Mouse (Mus musculus) limb, embryonic 11.5 days (tissue): ENCODE measurements at regions not wholly inside any gene's neighbourhood (a gene's known extent, or its start where the extent isn't known, plus 50 kb on each side); places are given as distances from the start of the nearest gene placed in this dataset.

Experiments used
- ATAC-seq: fragments of 200-750 bp; cut with Nextera tagmentation; 2 replicates; pipeline ENCODE4 v1.8.0; 2017; ENCODE audit warnings: low read depth; ENCODE audit not compliant: insufficient number of reproducible peaks, low FRiP score, low TSS enrichment
- DNase-seq: peaks from one replicate; pipeline ENCODE4 v3.0.0-alpha.2; 2015; ENCODE audit warnings: low spot score
- H3K27ac ChIP-seq: fragments of 300-500 bp; sonication (generic); replicated peaks from 2 replicates; pipeline ENCODE4 v1.5.1; 2014; ENCODE audit warnings: low read depth, mild to moderate bottlenecking, low read length
- H3K27me3 ChIP-seq: fragments of 300-500 bp; sonication (generic); 2 replicates; pipeline ENCODE4 v1.6.1; 2014; ENCODE audit warnings: mild to moderate bottlenecking, low read length, mixed read lengths; ENCODE audit not compliant: control insufficient read depth, insufficient read depth
- H3K36me3 ChIP-seq: fragments of 300-500 bp; sonication (generic); 2 replicates; pipeline ENCODE4 v1.6.1; 2014; ENCODE audit warnings: mild to moderate bottlenecking, low read length, moderate library complexity, mixed read lengths; ENCODE audit not compliant: control insufficient read depth, insufficient read depth
- H3K4me1 ChIP-seq: fragments of 300-500 bp; sonication (generic); 2 replicates; pipeline ENCODE4 v1.6.1; 2014; ENCODE audit warnings: low read length, mixed read lengths; ENCODE audit not compliant: control insufficient read depth, insufficient read depth
- H3K4me2 ChIP-seq: fragments of 300-500 bp; sonication (generic); 2 replicates; pipeline ENCODE4 v1.6.1; 2014; ENCODE audit warnings: low read depth, mild to moderate bottlenecking, moderate library complexity; ENCODE audit not compliant: severe bottlenecking
- H3K4me3 ChIP-seq: fragments of 300-500 bp; sonication (generic); 2 replicates; pipeline ENCODE4 v1.5.1; 2014; ENCODE audit warnings: low read depth, low read length
- H3K9ac ChIP-seq: fragments of 300-500 bp; sonication (generic); 2 replicates; pipeline ENCODE4 v1.6.1; 2014; ENCODE audit warnings: mild to moderate bottlenecking, low read length
- H3K9me3 ChIP-seq: fragments of 300-500 bp; sonication (generic); 2 replicates; pipeline ENCODE4 v1.6.1; 2016; ENCODE audit warnings: low read length; ENCODE audit not compliant: control insufficient read depth
- WGBS: fragments of 180-500 bp; shearing (Covaris S2); extraction: QIAGEN DNeasy Blood & Tissue Kit; methylation state at CpG from one replicate; pipeline ENCODE4 v1.1.7; 2014; 5-methylcytosine and 5-hydroxymethylcytosine counted together

DNA sequence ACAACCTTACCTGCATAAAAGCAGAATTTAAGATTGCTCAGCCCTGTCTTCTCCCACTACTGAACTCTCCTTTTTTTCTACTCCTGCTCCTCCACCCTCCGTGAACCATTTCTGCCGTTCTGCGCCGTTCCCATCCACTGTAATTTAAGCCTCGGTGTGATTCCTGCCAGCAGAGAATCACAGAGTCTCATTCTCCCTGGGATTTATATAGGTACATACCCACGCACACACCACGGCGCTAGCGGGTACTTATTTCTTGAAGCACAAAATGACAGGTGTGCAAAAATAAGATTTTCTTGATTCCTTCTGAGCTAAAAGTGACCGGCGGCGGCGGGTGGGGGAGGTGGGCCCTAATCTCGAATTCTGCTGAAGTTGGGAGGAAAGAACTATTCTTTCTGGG, 324.5 kb upstream of the Atp2b1 start:
- H3K36me3 ChIP-seq: no peaks in the 10 kb centered on the region
- no peaks in the 10 kb centered on the region for H3K27me3 ChIP-seq
- ATAC-seq (no peak), DNase-seq (no peak)
- H3K9ac ChIP-seq: no peak overlapping the region
- H3K4me3 ChIP-seq: no peak overlapping the region
- no peak overlapping the region for H3K27ac ChIP-seq
- no peak overlapping the region for H3K4me2 ChIP-seq
- WGBS: 88% methylated on average over 14 of the region's 14 CpGs
- H3K9me3 ChIP-seq: no peaks in the 10 kb centered on the region
- H3K4me1 ChIP-seq: no peaks in the 10 kb centered on the region; the same call in 1 of the 2 replicates

DNA sequence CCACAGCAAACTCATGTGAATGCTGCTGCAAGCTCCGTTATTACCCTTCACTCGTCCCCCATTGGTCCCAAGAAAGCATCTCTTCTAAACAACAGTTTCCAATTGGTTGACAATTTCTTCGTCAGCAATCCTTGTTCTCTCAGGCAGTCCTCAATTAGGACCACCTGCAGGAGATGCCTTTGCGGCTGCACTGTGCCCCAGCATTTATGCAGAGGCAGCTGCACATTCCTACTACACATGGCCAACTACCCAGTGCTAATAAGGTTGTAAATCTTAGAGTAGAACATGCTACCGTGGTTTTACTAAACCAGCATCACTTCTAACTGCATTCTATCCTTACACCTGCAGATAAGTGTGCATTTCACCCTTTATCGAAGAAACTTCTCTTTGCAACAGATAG, 322.1 kb upstream of the Atp2b1 start:
- H3K27ac ChIP-seq: no peak overlapping the region
- no peaks in the 10 kb centered on the region for H3K27me3 ChIP-seq
- ATAC-seq: peak; percentile 85
- peak; percentile 31 for DNase-seq
- H3K4me3 ChIP-seq: no peak overlapping the region
- no peaks in the 10 kb centered on the region; the same call in 1 of the 2 replicates for H3K4me1 ChIP-seq
- H3K9me3 ChIP-seq: no peaks in the 10 kb centered on the region
- no peaks in the 10 kb centered on the region for H3K36me3 ChIP-seq
- WGBS: 34% methylated on average over 6 of the region's 6 CpGs
- no peak overlapping the region for H3K9ac ChIP-seq
- H3K4me2 ChIP-seq: no peak overlapping the region

DNA sequence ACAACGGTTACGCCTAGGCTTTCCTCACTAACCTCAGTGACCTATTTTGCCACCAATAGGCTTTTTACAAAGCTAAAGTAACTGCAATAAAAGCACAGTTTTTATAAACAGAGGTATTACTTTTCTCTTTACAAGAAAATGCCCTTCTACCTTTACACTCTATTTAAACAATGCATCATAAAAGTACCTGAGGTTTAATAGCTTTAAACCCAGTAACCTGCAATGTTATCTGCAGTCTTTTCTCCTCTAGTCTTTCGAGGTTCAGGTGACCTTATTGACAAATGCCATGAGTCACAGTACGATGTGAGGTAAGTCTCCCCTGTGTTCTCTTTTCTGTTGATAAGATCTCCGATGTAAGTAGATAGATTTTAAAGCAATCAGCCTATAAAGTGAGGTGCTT, 320.3 kb upstream of the Atp2b1 start:
- Histone ChIP-seq H3K27me3 (no peaks in the 10 kb centered on the region), H3K27ac (no peak overlapping the region), H3K9ac (no peak overlapping the region), H3K4me1 (no peaks in the 10 kb centered on the region; the same call in 1 of the 2 replicates), H3K9me3 (no peaks in the 10 kb centered on the region), H3K4me2 (no peak overlapping the region), H3K4me3 (no peak overlapping the region), H3K36me3 (no peaks in the 10 kb centered on the region)
- ATAC-seq (no peak), DNase-seq (no peak)
- 70% methylated on average over 5 of the region's 5 CpGs for WGBS

DNA sequence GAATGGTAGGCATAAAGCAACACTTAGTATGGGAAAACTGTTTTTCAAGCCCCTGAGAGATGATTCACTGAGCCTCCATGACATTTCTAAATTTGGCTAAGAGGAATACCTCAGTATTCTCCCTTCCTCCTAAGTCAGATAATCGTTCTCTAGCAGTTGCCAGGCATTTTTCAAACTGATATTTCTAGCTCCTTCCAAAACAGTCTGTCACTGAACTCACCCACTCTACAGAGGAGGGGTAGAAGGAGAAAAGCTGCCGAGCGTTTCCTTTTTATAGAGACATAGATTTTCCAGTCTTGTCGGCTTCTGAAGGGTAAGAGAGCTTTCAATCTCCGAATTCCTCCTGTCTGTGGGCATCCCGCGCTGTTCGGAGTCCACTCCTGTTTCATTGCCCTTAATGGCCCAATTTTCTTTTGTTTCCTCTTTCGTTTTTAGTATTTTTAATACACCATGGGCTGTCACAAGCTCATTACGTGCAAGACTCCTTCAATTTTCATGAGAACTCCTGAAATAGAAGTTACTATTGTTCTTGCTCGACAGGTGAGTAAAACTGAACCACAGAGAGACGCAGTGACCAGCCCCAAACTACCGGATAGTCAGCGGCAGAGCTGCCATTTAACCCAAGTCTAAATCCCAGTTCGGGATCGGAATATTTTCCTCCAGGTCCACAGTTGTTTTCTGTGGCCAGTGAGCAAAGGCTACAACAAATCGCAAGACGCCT, 305.8 kb upstream of the Atp2b1 start:
- ATAC-seq: no peak

DNA sequence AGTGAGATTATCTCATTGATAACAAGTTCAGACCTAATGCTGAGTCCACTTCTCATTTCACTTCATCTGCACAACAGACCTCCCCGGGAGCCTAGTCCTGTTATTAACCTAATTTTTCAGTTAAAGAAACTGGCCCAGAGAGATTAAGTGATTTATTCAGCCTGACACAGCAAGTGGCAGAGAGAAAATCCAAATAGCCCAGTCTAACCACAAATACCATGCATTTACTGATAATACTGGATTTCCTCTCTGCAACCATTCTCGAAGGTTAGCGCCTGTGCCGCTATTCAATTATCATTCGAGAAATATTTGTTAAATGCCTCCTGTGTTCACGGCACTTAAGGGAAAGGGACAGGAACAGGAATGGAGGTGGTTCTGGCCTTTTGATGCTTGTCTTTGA, 303.5 kb upstream of the Atp2b1 start:
- DNase-seq: no peak
- 82% methylated on average over 6 of the region's 6 CpGs for WGBS

More for the DNA sequence above, 305.8 kb upstream of the Atp2b1 start:
- Histone ChIP-seq H3K4me2 (no peak overlapping the region), H3K36me3 (no peaks in the 10 kb centered on the region), H3K4me3 (no peak overlapping the region), H3K27ac (no peak overlapping the region), H3K4me1 (no peaks in the 10 kb centered on the region), H3K27me3 (no peaks in the 10 kb centered on the region), H3K9me3 (no peaks in the 10 kb centered on the region), H3K9ac (no peak overlapping the region)
- 91% methylated on average over 18 of the region's 18 CpGs for WGBS
- no peak for DNase-seq

DNA sequence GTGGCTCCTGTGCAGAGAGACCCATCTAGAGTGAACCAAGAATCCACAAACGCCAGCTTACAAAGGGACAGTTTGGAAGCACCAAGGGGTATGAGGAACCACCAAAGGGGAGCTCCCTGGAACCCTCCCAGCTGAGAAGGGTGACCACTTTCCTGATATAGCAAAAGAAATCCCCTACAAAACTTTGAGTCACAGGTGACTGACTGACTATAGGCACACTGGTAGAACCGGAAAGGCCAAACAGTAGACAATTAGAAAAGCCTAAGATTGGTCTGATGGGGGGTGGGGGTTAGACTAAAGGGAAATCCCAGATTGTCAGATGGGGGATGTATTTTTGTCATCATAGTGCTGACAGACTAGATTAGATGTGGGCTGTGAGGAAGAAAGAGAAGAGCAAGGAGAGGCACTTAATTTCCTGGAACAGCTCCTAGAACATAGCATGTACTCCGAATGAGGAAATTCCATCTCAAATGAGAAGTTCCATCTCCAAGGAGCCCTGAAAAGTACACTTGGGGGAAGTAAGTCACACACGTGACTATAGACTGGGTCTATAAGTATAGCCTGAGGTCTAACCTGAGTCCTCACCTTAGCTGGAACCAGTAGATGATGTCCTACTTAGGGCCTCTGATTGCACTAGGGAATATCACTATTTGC, 302.4 kb upstream of the Atp2b1 start:
- 90% methylated on average over 4 of the region's 4 CpGs for WGBS
- H3K4me3 ChIP-seq: no peak overlapping the region
- no peak overlapping the region for H3K9ac ChIP-seq
- no peak overlapping the region for H3K4me2 ChIP-seq
- H3K27me3 ChIP-seq: no peaks in the 10 kb centered on the region
- H3K36me3 ChIP-seq: no peaks in the 10 kb centered on the region
- DNase-seq (no peak), ATAC-seq (no peak)
- no peaks in the 10 kb centered on the region for H3K9me3 ChIP-seq
- no peak overlapping the region for H3K27ac ChIP-seq
- no peaks in the 10 kb centered on the region for H3K4me1 ChIP-seq

More for the DNA sequence above, 303.5 kb upstream of the Atp2b1 start:
- no peaks in the 10 kb centered on the region for H3K9me3 ChIP-seq
- H3K4me1 ChIP-seq: no peaks in the 10 kb centered on the region
- ATAC-seq: no peak
- H3K36me3 ChIP-seq: no peaks in the 10 kb centered on the region
- no peak overlapping the region for H3K27ac ChIP-seq
- H3K9ac ChIP-seq: no peak overlapping the region
- H3K4me2 ChIP-seq: no peak overlapping the region
- no peak overlapping the region for H3K4me3 ChIP-seq
- H3K27me3 ChIP-seq: no peaks in the 10 kb centered on the region

DNA sequence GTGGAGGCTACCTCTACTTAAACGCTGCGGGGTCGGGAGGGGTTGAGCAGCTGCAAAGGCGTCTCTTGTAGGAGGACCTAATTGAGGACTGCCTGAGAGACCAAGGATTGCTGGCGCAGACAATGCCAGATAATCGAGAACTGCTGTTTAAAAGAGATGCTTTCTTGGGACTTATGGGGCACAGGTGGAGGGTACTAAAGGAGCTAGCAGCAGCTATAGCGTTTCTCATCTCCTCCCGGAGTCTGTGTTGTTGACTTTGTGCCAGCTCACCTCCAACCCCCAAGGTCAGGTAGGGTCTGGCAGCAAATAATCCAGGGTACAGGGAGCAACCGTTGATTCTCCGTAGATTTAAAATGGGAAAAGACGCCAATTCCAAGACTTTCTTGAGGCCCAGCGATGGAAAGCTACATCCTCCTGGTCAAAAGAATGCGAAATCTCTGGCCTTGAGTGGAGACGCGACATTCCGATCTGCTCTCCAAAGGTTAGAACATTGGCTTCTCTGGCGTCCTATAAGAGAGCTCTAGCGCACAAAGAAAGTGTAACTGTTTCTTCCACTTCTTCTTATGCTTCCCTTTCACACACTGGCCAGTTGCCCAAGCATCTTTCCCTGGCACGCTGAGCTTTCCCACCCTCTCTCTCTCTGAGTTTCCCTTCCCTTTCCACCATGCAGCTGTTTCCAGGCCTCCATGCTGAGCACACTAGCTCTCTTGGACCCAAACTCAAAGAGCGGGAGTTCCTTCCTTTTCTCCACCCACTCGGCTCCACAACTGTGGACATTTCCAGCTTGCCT, 295.3 kb upstream of the Atp2b1 start:
- Histone ChIP-seq H3K27ac (no peak overlapping the region), H3K4me2 (no peak overlapping the region), H3K27me3 (no peaks in the 10 kb centered on the region), H3K9ac (no peak overlapping the region), H3K4me3 (no peak overlapping the region), H3K4me1 (no peaks in the 10 kb centered on the region), H3K9me3 (no peaks in the 10 kb centered on the region), H3K36me3 (no peaks in the 10 kb centered on the region)
- DNase-seq (no peak), ATAC-seq (no peak)
- 94% methylated on average over 21 of the region's 21 CpGs for WGBS

DNA sequence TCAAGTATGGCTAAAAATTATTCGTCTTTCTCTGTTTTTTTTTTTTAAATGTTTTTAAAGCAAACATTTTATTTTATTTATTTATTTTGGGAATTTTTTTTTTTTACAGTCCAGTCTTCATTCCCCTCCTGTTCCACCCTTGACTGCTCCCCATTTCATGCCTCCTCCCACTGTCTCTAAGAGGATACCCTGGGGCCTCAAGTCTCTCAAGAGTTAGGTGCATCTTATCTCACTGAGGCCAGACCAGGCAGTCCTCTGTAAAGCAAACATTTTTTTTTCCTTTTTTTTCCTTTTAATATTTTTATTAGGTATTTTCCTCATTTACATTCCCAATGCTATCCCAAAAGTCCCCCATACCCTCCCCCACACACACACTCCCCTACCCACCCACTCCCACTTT, 290.1 kb upstream of the Atp2b1 start:
- H3K27ac ChIP-seq: no peak overlapping the region

More for the DNA sequence above, 290.1 kb upstream of the Atp2b1 start:
- no peaks in the 10 kb centered on the region for H3K4me1 ChIP-seq
- H3K4me2 ChIP-seq: no peak overlapping the region
- no peaks in the 10 kb centered on the region for H3K36me3 ChIP-seq
- H3K9ac ChIP-seq: no peak overlapping the region
- no peaks in the 10 kb centered on the region for H3K9me3 ChIP-seq
- H3K4me3 ChIP-seq: no peak overlapping the region
- 87% methylated on average over 1 of the region's 1 CpGs for WGBS
- no peak for DNase-seq
- no peaks in the 10 kb centered on the region for H3K27me3 ChIP-seq
- ATAC-seq: no peak
